Mouse (Mus musculus) megakaryocyte-erythroid progenitor cell, adult 5-6 weeks (primary cell): ENCODE data around the gene Mybphl. TPM values are rescaled to one million over a fixed set of nuclear protein-coding genes. Genes with fewer than 3 reads are reported as not detected.

Experiments
- ATAC-seq: replicated peaks from 2 replicates; pipeline ENCODE4 v1.8.0; 2016; ENCODE audit warnings: mild to moderate bottlenecking, inconsistent platforms; ENCODE audit not compliant: severe bottlenecking, poor library complexity, low FRiP score, low TSS enrichment
- total RNA-seq, 2 experiments: library from RNA; stranded (forward) in 1 of 2; stranded (reverse) in 1 of 2; fragments of 200-1000, 215-1000 nt in 1 of 2; fragments of >200 nt in 1 of 2; fragmentation: Nextera tagmentation in 1 of 2; gene quantifications; 2 replicates each; pipeline ENCODE4 v1.2.3; 2014 to 2017

Gene Mybphl
- total RNA-seq, 2 experiments from 2014 or later, result not detected

GRCm38 (mm10) chr3:108406306-108406885 lies 41.7 kb downstream of the Mybphl start:
- no peak for ATAC-seq

GRCm38 (mm10) chr3:108408517-108409008 lies 43.9 kb downstream of the Mybphl start:
- ATAC-seq, result no peak

- ATAC-seq, result no peak
Measured at GRCm38 (mm10) chr3:108409656-108410358, 45.1 kb downstream of the Mybphl start.

GRCm38 (mm10) chr3:108410359-108410714 lies 45.6 kb downstream of the Mybphl start:
- ATAC-seq, result no peak

GRCm38 (mm10) chr3:108411026-108411753 lies 46.5 kb downstream of the Mybphl start:
- ATAC-seq, result no peak

- no peak for ATAC-seq
Measured at GRCm38 (mm10) chr3:108411754-108412121, 47.0 kb downstream of the Mybphl start.

GRCm38 (mm10) chr3:108413634-108414360 lies 49.1 kb downstream of the Mybphl start:
- no peak for ATAC-seq

- ATAC-seq, result peak; percentile 13; the same call in 1 of the 2 replicates
Measured at GRCm38 (mm10) chr3:108414857-108415830, 50.4 kb downstream of the Mybphl start, which contains the start of gene Celsr2. Gene Celsr2 (minus strand): TSS chr3:108415552.

- peak; percentile 77 for ATAC-seq
Measured at GRCm38 (mm10) chr3:108415831-108416223, 51.1 kb downstream of the Mybphl start.

- no peak for ATAC-seq
Measured at GRCm38 (mm10) chr3:108423006-108423405, 58.3 kb downstream of the Mybphl start.

GRCm38 (mm10) chr3:108423844-108424801 lies 59.4 kb downstream of the Mybphl start:
- 0 out of 2 replicates have a peak, but pooled peaks have one; percentile 40 for ATAC-seq

- no peak for ATAC-seq
Measured at GRCm38 (mm10) chr3:108424944-108425623, 60.4 kb downstream of the Mybphl start.

- no peak for ATAC-seq
Measured at GRCm38 (mm10) chr3:108425624-108426018, 60.9 kb downstream of the Mybphl start.
